In genomic region chr8:113341306-113341705, GRCm38 (mm10) we compare ENCODE assay signal across 24 mouse cellular contexts.
DNase-seq lines count a peak whose midpoint lies in the region; ATAC-seq and TF ChIP-seq lines count a peak whose summit lies in the region.
"Had no signal": no experiment of that assay in that cellular context is flagged by ENCODE, and none has a peak within 500 bp of the region (broad histone marks: within the 10 kb centered on the region; RNA-seq: fewer than 3 reads in every experiment).

No protein-coding gene starts in this region.

- no peak overlapping the region for H3K9ac ChIP-seq in kidney, postnatal 0 days (ENCODE audit: low read depth, low read length)
- no peak overlapping the region for H3K9ac ChIP-seq in kidney, embryonic 14.5 days (ENCODE audit: low read depth, low read length)
- H3K9ac ChIP-seq: heart, embryonic 13.5 days; kidney, embryonic 15.5 days; limb, embryonic 13.5 days; lung, embryonic 15.5 days had no signal

- no peak for ATAC-seq in kidney, postnatal 0 days (replicated peaks; ENCODE audit: low FRiP score, low read depth)
- ATAC-seq in kidney, embryonic 14.5 days (ENCODE audit: low FRiP score, low TSS enrichment), result no peak
- ATAC-seq: forebrain, embryonic 16.5 days; hindbrain, embryonic 16.5 days; midbrain, embryonic 16.5 days had no signal

- no peaks in the 10 kb centered on the region for H3K27me3 ChIP-seq in kidney, postnatal 0 days (ENCODE audit: insufficient read depth, low read length)
- no peaks in the 10 kb centered on the region for H3K27me3 ChIP-seq in kidney, embryonic 14.5 days (ENCODE audit: control insufficient read depth, insufficient read depth, low read length)
- no peaks in the 10 kb centered on the region for H3K27me3 ChIP-seq in thymus, adult 2 months (ENCODE audit: control insufficient read depth, insufficient read depth, low read length)
- H3K27me3 ChIP-seq: heart, embryonic 13.5 days; kidney, embryonic 15.5 days; limb, embryonic 13.5 days; lung, embryonic 15.5 days had no signal

- TF ChIP-seq CTCF in kidney, postnatal 0 days (IDR thresholded peaks at IDR 0.05; ENCODE audit: low read depth), result no peak
- no peak for TF ChIP-seq CTCF in thymus, adult 2 months (IDR thresholded peaks at IDR 0.05; ENCODE audit: borderline replicate concordance, control insufficient read depth, extremely low read depth, insufficient read depth, low read length, poor library complexity)

- no peaks in the 10 kb centered on the region for H3K36me3 ChIP-seq in kidney, postnatal 0 days (ENCODE audit: insufficient read depth, low read length)
- no peaks in the 10 kb centered on the region for H3K36me3 ChIP-seq in kidney, embryonic 14.5 days (ENCODE audit: control insufficient read depth, insufficient read depth, low read length)
- no peaks in the 10 kb centered on the region for H3K36me3 ChIP-seq in thymus, adult 2 months (ENCODE audit: control insufficient read depth, insufficient read depth, low read length)
- H3K36me3 ChIP-seq: G1E; heart, embryonic 13.5 days; kidney, embryonic 15.5 days; limb, embryonic 13.5 days; lung, embryonic 15.5 days had no signal

- DNase-seq in adrenal gland, adult 2 months, result peak; percentile 47
- DNase-seq in adrenal gland, postnatal 4 days (ENCODE audit: low spot score in 2 of 2), result no peak
- DNase-seq in kidney, postnatal 0 days (ENCODE audit: low spot score), result peak; percentile 7
- peak; percentile 28 for DNase-seq in embryo, embryonic 11 days
- no peak for DNase-seq in layer of hippocampus, postnatal 36 days
- DNase-seq in thymus, postnatal 14 days, result no peak
- DNase-seq in thymus, adult 2 months, result no peak
- DNase-seq: cerebellum, adult 2 months; cerebellum, postnatal 14 days; gastrocnemius, adult 2 months; heart, postnatal 10 days; right cerebral cortex, postnatal 4 days had no signal

- H3K4me2 ChIP-seq in kidney, postnatal 0 days (ENCODE audit: low read length), result no peak overlapping the region
- H3K4me2 ChIP-seq in kidney, embryonic 14.5 days (replicated peaks; ENCODE audit: low read depth, low read length), result no peak overlapping the region
- H3K4me2 ChIP-seq: heart, embryonic 13.5 days; kidney, embryonic 15.5 days; limb, embryonic 13.5 days; liver, embryonic 11.5 days; lung, embryonic 15.5 days; midbrain, embryonic 11.5 days had no signal

- H3K4me1 ChIP-seq in kidney, postnatal 0 days (replicated peaks; ENCODE audit: insufficient read depth, low read length), result no peaks in the 10 kb centered on the region
- H3K4me1 ChIP-seq in kidney, embryonic 14.5 days (ENCODE audit: control insufficient read depth, insufficient read depth, low read length), result no peaks in the 10 kb centered on the region
- no peaks in the 10 kb centered on the region for H3K4me1 ChIP-seq in thymus, adult 2 months (replicated peaks; ENCODE audit: control insufficient read depth, insufficient read depth, low read length)
- H3K4me1 ChIP-seq: heart, embryonic 13.5 days; kidney, embryonic 15.5 days; limb, embryonic 13.5 days; lung, embryonic 15.5 days had no signal

- WGBS in kidney, postnatal 0 days, result 21% methylated on average over 10 of the region's 10 CpGs
- 18% methylated on average over 10 of the region's 10 CpGs for WGBS in kidney, embryonic 14.5 days
- 86% methylated on average over 10 of the region's 10 CpGs for WGBS in thymus, adult 2 months

- H3K9me3 ChIP-seq in kidney, postnatal 0 days (replicated peaks; ENCODE audit: low read length), result no peaks in the 10 kb centered on the region
- H3K9me3 ChIP-seq in kidney, embryonic 14.5 days (ENCODE audit: control insufficient read depth, low read length), result no peaks in the 10 kb centered on the region
- H3K9me3 ChIP-seq: heart, embryonic 13.5 days; kidney, embryonic 15.5 days; limb, embryonic 13.5 days; lung, embryonic 15.5 days had no signal

- TF ChIP-seq POLR2A in thymus, adult 2 months (IDR thresholded peaks at IDR 0.05; ENCODE audit: control insufficient read depth, extremely low read depth, insufficient read depth, low read length, poor library complexity), result no peak

- H3K27ac ChIP-seq in kidney, postnatal 0 days, result no peak overlapping the region
- no peak overlapping the region for H3K27ac ChIP-seq in kidney, embryonic 14.5 days (ENCODE audit: low read depth, low read length)
- H3K27ac ChIP-seq in thymus, adult 2 months (ENCODE audit: control insufficient read depth, insufficient read depth, low read length), result no peak overlapping the region
- H3K27ac ChIP-seq: gastrocnemius, adult 2 months; heart, embryonic 13.5 days; kidney, embryonic 15.5 days; limb, embryonic 13.5 days; lung, embryonic 15.5 days had no signal

- no peak overlapping the region for H3K4me3 ChIP-seq in kidney, postnatal 0 days (replicated peaks; ENCODE audit: low read depth, low read length)
- H3K4me3 ChIP-seq in kidney, embryonic 14.5 days (ENCODE audit: low read length), result no peak overlapping the region
- H3K4me3 ChIP-seq in thymus, adult 2 months (ENCODE audit: control insufficient read depth, insufficient read depth, low read length), result no peak overlapping the region
- H3K4me3 ChIP-seq: erythroblast, embryonic 14.5 days; gastrocnemius, adult 2 months; heart, embryonic 13.5 days; kidney, embryonic 15.5 days; limb, embryonic 13.5 days; lung, embryonic 15.5 days had no signal

Comparison
In these comparisons a context has a peak if more than half of its experiments do, and no peak if none do; other contexts are left out.
1. DNase-seq: peak in adrenal gland, adult 2 months (single experiment), kidney, postnatal 0 days (single experiment) and embryo, embryonic 11 days (single experiment); none in adrenal gland, postnatal 4 days (0 of 2), layer of hippocampus, postnatal 36 days (0 of 2), thymus, postnatal 14 days (single experiment) and thymus, adult 2 months (single experiment).